Mouse (Mus musculus) gastrocnemius, postnatal 36 days (tissue): Measurements from ENCODE around the gene Lrpprc. TPM values are rescaled to one million over a fixed set of nuclear protein-coding genes. Genes with fewer than 3 reads are reported as not detected.
"Not testable (repeated sequence)": the region's sequence is repeated elsewhere in the genome, so short reads cannot be mapped to it uniquely, and the experiment has no call there.

Experiments used
- DNase-seq, 2 experiments: peaks; one replicate each; pipeline ENCODE4 v3.0.0; 2022
- intact Hi-C: fragments of 180-260 bp; cut with DNase I; formaldehyde crosslinking; loops from one replicate; pipeline ENCODE4 v1.15.1; 2025
- long read RNA-seq, 2 experiments: library from polyadenylated mRNA; stranded (forward); transcript quantifications; one replicate each; pipeline ENCODE4 v2.0.0; 2021
- total RNA-seq, 2 experiments: library from RNA; stranded (reverse); gene quantifications; 2 replicates each; pipeline ENCODE4 v1.2.3; 2021

The Lrpprc gene
- 10 to 100 TPM; 64.4 to 68.6 TPM for total RNA-seq
- long read RNA-seq, experiment 1, full-length matches to known transcripts: 18 of 43 reads
- long read RNA-seq, experiment 1, partial matches to known transcripts: 12 of 43 reads
- long read RNA-seq, experiment 1, other reads (novel, unspliced or antisense): 13 of 43 reads
- long read RNA-seq, experiment 2, full-length matches to known transcripts: 23 of 51 reads
- long read RNA-seq, experiment 2, partial matches to known transcripts: 23 of 51 reads
- long read RNA-seq, experiment 2, other reads (novel, unspliced or antisense): 5 of 51 reads

- DNase-seq: peak; percentile 92
- intact Hi-C loops: loop anchor here (5.0 kb wide), 1 partner anchor 302 kb away; the partner anchor contains the start of genes Camkmt and Prepl
These were observed at the start of gene Lrpprc for GRCm38 (mm10) chr17:84790447-84791098. Lrpprc (minus strand) TSS chr17:84790789.

- intact Hi-C loops: loop anchor here (2.0 to 5.0 kb wide), 2 partner anchors 355 to 795 kb away; no protein-coding TSS in a partner anchor
- DNase-seq: peak; percentile 37 to 46
These were observed 47.2 kb upstream of the Lrpprc start for GRCm38 (mm10) chr17:84837780-84838179.

- DNase-seq: no peak
- intact Hi-C loops: loop anchor here (5.0 kb wide), 1 partner anchor 797 kb away; no protein-coding TSS in a partner anchor
These were observed 44.7 kb upstream of the Lrpprc start for GRCm38 (mm10) chr17:84835249-84835648.

GRCm38 (mm10) chr17:84832346-84832745, 41.8 kb upstream of the Lrpprc start:
- DNase-seq: no peak
- intact Hi-C loops: no loop called here

GRCm38 (mm10) chr17:84828301-84828700, 37.7 kb upstream of the Lrpprc start:
- intact Hi-C loops: no loop called here
- DNase-seq: no peak

GRCm38 (mm10) chr17:84820603-84821002, 30.0 kb upstream of the Lrpprc start:
- intact Hi-C loops: no loop called here
- no peak for DNase-seq

GRCm38 (mm10) chr17:84818390-84818789, 27.8 kb upstream of the Lrpprc start:
- intact Hi-C loops: no loop called here
- no peak for DNase-seq

GRCm38 (mm10) chr17:84816014-84816461, 25.4 kb upstream of the Lrpprc start:
- intact Hi-C loops: no loop called here
- DNase-seq: no peak

- intact Hi-C loops: no loop called here
- DNase-seq: no peak
These were observed 24.3 kb upstream of the Lrpprc start for GRCm38 (mm10) chr17:84814905-84815304.

- DNase-seq, intact Hi-C loops: not testable (repeated sequence)
These were observed 23.6 kb upstream of the Lrpprc start for GRCm38 (mm10) chr17:84814192-84814591.

GRCm38 (mm10) chr17:84792006-84792405, 1.4 kb upstream of the Lrpprc start:
- intact Hi-C loops: loop anchor here (5.0 kb wide), 1 partner anchor 300 kb away; the partner anchor contains the start of genes Camkmt and Prepl

GRCm38 (mm10) chr17:84791156-84791555, 567 bp upstream of the Lrpprc start:
- intact Hi-C loops: loop anchor here (5.0 kb wide), 1 partner anchor 301 kb away; the partner anchor contains the start of genes Camkmt and Prepl
- no peak for DNase-seq

More at GRCm38 (mm10) chr17:84792006-84792405, 1.4 kb upstream of the Lrpprc start:
- no peak for DNase-seq

- no peak for DNase-seq
- intact Hi-C loops: loop anchor here (5.0 kb wide), 1 partner anchor 302 kb away; the partner anchor contains the start of genes Camkmt and Prepl
These were observed 546 bp downstream of the Lrpprc start for GRCm38 (mm10) chr17:84790043-84790442.

GRCm38 (mm10) chr17:84788376-84789125, 2.0 kb downstream of the Lrpprc start:
- intact Hi-C loops: no loop called here
- DNase-seq: no peak

GRCm38 (mm10) chr17:84787477-84787876, 3.1 kb downstream of the Lrpprc start:
- DNase-seq: no peak
- intact Hi-C loops: no loop called here

GRCm38 (mm10) chr17:84786911-84787310, 3.7 kb downstream of the Lrpprc start:
- no peak for DNase-seq
- intact Hi-C loops: no loop called here

- no peak for DNase-seq
- intact Hi-C loops: no loop called here
These were observed 5.4 kb downstream of the Lrpprc start for GRCm38 (mm10) chr17:84785176-84785575.

GRCm38 (mm10) chr17:84783491-84783890, 7.1 kb downstream of the Lrpprc start:
- intact Hi-C loops: no loop called here
- DNase-seq: no peak

GRCm38 (mm10) chr17:84780321-84780720, 10.3 kb downstream of the Lrpprc start:
- DNase-seq: no peak
- intact Hi-C loops: no loop called here

- intact Hi-C loops: no loop called here
- DNase-seq: no peak
These were observed 12.1 kb downstream of the Lrpprc start for GRCm38 (mm10) chr17:84778477-84778978.
